Mouse (Mus musculus): ENCODE data around the gene Aoc3.

DNA sequence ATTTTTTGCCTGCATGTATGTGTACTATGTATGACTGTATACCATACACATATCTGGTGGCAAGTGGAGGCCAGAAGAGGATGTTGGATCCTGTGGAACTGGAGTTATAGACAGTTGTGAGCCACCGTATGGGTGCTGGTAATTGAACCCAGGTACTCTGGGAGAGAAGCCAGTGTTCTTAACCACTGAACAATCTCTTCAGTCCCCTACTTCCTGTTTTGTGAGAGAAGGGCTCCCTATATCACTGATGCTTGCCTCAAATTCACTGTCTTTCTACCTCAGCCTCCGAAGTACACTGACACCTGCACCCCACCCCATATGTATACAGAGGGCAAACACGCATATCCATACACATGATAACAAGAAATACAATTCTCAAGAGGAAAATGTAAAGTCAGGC, 19.3 kb upstream of the Aoc3 start:
- TF ChIP-seq CTCF (IDR thresholded peaks at IDR 0.05; ENCODE audit: low read depth): no peak
- no peak for TF ChIP-seq EP300 (IDR thresholded peaks at IDR 0.05; ENCODE audit: low read depth)

Data from liver, postnatal 0 days (tissue).